Mouse (Mus musculus) kidney, adult 10 weeks (tissue): Measurements from ENCODE around the gene Olfr803. TPM values are rescaled to one million over a fixed set of nuclear protein-coding genes. Genes with fewer than 3 reads are reported as not detected.

Source experiments
- polyA plus RNA-seq: library from polyadenylated mRNA; stranded (reverse); fragments of 350-450 nt; fragmentation: Illumina TruSeq; extraction: RNeasy Lipid Tissue Mini Kit (QIAGEN cat#74804); gene quantifications from one replicate; pipeline ENCODE4 v1.2.3, GENCODE M21; 2014; ENCODE audit warnings: low read depth, low replicate concordance

The Olfr803 gene
- polyA plus RNA-seq: not detected

DNA sequence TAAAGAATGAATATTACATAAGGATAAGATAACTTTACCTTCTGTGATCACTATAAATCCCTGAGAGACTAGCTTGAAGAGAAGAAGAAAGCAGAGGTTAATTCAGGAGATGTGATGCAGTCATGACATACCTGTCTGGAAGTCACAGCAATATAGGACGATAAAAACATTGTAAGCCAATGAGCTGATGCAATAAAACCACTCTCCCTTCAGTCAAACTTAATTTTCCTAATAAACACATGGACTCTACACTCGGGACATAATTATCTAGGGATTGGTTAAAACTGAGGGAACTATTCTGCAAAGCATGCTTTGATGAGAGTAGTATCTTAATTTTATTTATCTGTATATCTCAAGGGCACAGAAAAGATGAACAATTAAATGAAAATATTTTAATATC lies at the start of gene Olfr803:
TSS of gene Olfr803 (minus strand) at position 101 of the 400 bp plus-strand sequence.

DNA sequence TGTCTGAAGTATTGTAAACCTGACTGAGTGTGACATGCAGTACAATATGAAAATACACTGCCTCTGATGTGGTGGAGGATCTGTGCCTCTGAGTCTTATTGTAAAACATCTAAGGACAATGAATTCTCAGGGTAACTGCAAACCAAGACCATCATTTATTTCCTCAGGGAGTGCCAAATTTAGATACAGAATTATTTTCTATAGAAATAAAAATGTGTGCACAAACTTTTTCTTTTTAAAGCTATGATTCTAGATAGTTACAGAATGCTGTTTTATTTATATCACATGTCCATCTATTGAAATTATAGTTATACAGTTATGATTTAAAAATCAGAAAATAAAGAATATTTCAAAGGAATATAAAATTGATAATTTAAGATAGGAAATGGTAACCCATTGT lies 47.7 kb upstream of the Olfr803 start, which contains the start of gene Olfr806:
TSS of gene Olfr806 (minus strand) at position 101 of the 400 bp plus-strand sequence.

GRCm38 (mm10) chr10:129729275-129729674 lies 35.2 kb upstream of the Olfr803 start, which contains the start of gene Olfr805:
Gene Olfr805, minus strand, starts transcription at chr10:129729375.

GRCm38 (mm10) chr10:129702910-129703309 lies 8.8 kb upstream of the Olfr803 start, which contains the start of gene Olfr804:
Gene Olfr804, plus strand, starts transcription at chr10:129703210.

GRCm38 (mm10) chr10:129688069-129688468 lies 6.0 kb downstream of the Olfr803 start, which contains the start of gene Olfr802:
Gene Olfr802, minus strand, starts transcription at chr10:129688169.

GRCm38 (mm10) chr10:129673765-129674164 lies 20.3 kb downstream of the Olfr803 start, which contains the start of gene Olfr801:
Gene Olfr801, minus strand, starts transcription at chr10:129673865.

GRCm38 (mm10) chr10:129657394-129657793 lies 36.7 kb downstream of the Olfr803 start, which contains the start of gene Olfr800:
Gene Olfr800, plus strand, starts transcription at chr10:129657694.

Other genes with a start within 250 kb of the Olfr803 start
- not detected for gene Olfr787, start 232.4 kb downstream of the Olfr803 start, polyA plus RNA-seq
- gene Olfr788, start 223.3 kb downstream of the Olfr803 start, polyA plus RNA-seq: not detected
- not detected for gene Olfr789, start 209.5 kb downstream of the Olfr803 start, polyA plus RNA-seq
- not detected for gene Olfr790, start 195.8 kb downstream of the Olfr803 start, polyA plus RNA-seq
- gene Olfr791, start 172.5 kb downstream of the Olfr803 start, polyA plus RNA-seq: not detected
- not detected for gene Olfr792, start 155.1 kb downstream of the Olfr803 start, polyA plus RNA-seq
- gene Olfr794, start 126.6 kb downstream of the Olfr803 start, polyA plus RNA-seq: not detected
- not detected for gene Olfr796, start 81.7 kb downstream of the Olfr803 start, polyA plus RNA-seq
- not detected for gene Olfr798, start 66.4 kb downstream of the Olfr803 start, polyA plus RNA-seq
- not detected for gene Olfr799, start 56.8 kb downstream of the Olfr803 start, polyA plus RNA-seq
- not detected for gene Olfr800, start 36.6 kb downstream of the Olfr803 start, polyA plus RNA-seq
- not detected for gene Olfr801, start 20.4 kb downstream of the Olfr803 start, polyA plus RNA-seq
- not detected for gene Olfr802, start 6.1 kb downstream of the Olfr803 start, polyA plus RNA-seq
- not detected for gene Olfr804, start 8.9 kb upstream of the Olfr803 start, polyA plus RNA-seq
- gene Olfr805, start 35.1 kb upstream of the Olfr803 start, polyA plus RNA-seq: not detected
- not detected for gene Olfr806, start 47.6 kb upstream of the Olfr803 start, polyA plus RNA-seq
- gene Olfr807, start 63.5 kb upstream of the Olfr803 start, polyA plus RNA-seq: not detected
- not detected for gene Olfr808, start 71.2 kb upstream of the Olfr803 start, polyA plus RNA-seq
- gene Olfr809, start 80.4 kb upstream of the Olfr803 start, polyA plus RNA-seq: not detected
- not detected for gene Olfr810, start 100.6 kb upstream of the Olfr803 start, polyA plus RNA-seq
- not detected for gene Olfr811, start 110.1 kb upstream of the Olfr803 start, polyA plus RNA-seq
- not detected for gene Olfr812, start 151.8 kb upstream of the Olfr803 start, polyA plus RNA-seq
- gene Olfr813, start 161.1 kb upstream of the Olfr803 start, polyA plus RNA-seq: not detected
- gene Olfr814, start 185.6 kb upstream of the Olfr803 start, polyA plus RNA-seq: not detected
- not detected for gene Olfr815, start 211.6 kb upstream of the Olfr803 start, polyA plus RNA-seq
- not detected for gene Olfr816, start 221.3 kb upstream of the Olfr803 start, polyA plus RNA-seq